Mouse (Mus musculus): ENCODE results near the gene Adad2.

The Adad2 gene

DNA sequence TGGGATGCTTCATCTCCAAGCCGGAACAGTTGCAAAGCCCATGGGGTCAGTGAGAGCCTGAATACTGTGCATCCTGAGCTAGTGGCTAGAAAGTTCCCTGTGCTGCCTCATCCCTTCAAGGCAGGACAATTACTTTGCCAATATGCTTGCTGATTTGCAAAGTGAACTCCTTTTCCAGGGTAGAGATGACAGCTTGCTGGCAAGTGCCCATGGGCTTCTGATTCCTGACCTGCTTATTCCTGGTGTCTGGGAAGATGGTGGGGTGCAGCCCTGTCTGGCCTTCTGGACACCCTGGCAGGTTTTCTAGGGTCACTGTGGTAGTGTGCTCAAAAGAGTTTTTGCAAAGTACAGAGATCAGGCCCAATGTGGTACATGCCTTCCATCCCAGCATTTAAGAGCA, 30.4 kb downstream of the Adad2 start:
- no peak for DNase-seq (ENCODE audit: low spot score in 2 of 2)

DNA sequence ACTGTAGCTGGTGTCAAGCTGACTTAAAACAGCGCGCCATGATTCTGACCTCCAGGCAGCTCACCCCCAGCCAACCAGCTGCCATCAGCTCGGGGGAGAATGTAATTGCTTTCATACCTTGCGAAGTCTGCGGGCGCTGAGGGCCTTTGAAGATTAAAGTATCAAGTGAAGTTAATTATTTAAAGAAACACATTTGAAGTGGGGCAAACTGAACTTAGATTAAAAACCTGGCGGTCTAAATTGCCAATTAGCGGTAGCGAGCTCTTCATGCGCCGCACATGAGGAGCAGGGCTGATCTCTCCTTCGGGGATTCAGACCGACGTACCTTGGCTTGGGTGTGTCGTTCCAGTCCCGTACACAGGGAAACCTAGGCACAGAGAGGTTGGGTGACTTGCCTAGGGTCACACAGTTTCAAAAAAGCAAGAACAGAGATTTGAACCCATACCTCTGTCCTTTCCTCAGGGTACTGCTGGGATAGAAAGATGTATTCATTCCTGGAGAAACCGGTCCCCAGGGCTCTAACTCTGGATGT, 31.9 kb downstream of the Adad2 start:
- DNase-seq (ENCODE audit: low spot score in 2 of 2) = no peak

GRCm38 (mm10) chr8:119644981-119645597, 32.5 kb downstream of the Adad2 start:
- DNase-seq (ENCODE audit: low spot score in 2 of 2) = no peak

DNA sequence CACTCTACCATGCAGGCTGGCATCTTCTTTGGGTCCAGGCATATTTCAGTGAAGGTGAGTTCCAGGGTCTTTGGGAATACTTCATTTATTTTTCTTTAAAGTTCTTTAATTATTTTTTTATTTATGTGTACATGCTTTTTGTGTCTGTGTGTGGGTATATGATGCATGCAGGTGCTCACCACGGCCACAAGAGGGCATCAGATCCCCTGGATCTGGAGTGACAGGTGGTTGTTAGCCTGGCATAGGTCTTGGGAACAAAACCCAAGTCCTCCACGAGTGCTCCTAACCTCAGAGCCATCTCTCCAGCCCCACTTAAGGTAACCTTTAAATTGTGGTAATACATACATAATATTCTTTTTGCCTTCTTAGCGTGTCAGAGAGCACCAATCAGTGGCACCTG, 33.6 kb downstream of the Adad2 start:
- no peak for DNase-seq (ENCODE audit: low spot score in 2 of 2)

- no peak for DNase-seq (ENCODE audit: low spot score in 2 of 2)
Measured at GRCm38 (mm10) chr8:119646846-119647245, 34.3 kb downstream of the Adad2 start.

GRCm38 (mm10) chr8:119651324-119651723, 38.8 kb downstream of the Adad2 start:
- no peak for DNase-seq (ENCODE audit: low spot score in 2 of 2)

- no peak for DNase-seq (ENCODE audit: low spot score in 2 of 2)
Measured at GRCm38 (mm10) chr8:119656709-119657464, 44.3 kb downstream of the Adad2 start.

GRCm38 (mm10) chr8:119661081-119661480, 48.5 kb downstream of the Adad2 start:
- DNase-seq (ENCODE audit: low spot score in 2 of 2) = peak; percentile 10 to 23

- DNase-seq (ENCODE audit: low spot score in 2 of 2) = no peak
Measured at GRCm38 (mm10) chr8:119661892-119662291, 49.3 kb downstream of the Adad2 start.

GRCm38 (mm10) chr8:119663440-119663839, 50.9 kb downstream of the Adad2 start:
- DNase-seq (ENCODE audit: low spot score in 2 of 2) = no peak

GRCm38 (mm10) chr8:119665270-119665669, 52.7 kb downstream of the Adad2 start:
- DNase-seq (ENCODE audit: low spot score in 2 of 2) = no peak
